ENCODE assay signal across 9 mouse cellular contexts in the genomic region with DNA sequence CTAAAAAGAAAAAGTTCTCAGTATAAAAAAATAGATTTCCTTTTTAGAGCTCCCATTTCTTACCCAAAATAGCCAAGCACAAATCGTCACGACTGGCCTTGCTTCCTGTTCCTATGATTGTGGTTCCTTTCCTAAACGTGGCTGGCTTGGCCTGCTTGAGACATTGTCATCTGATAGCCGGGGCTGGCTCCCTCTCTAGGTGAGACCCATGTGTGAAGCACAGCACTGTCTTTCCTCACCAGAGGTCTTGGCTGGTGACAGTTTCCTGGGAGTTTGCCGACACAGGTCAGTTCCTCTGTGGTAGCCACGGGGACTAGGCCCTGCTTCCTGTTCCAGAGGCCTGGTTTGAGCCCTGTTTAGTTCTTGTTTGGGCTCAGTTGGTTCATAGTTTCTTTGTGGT. TPM values are rescaled to one million over a fixed set of nuclear protein-coding genes. Genes with fewer than 3 reads are reported as not detected.
DNase-seq lines count a peak whose midpoint lies in the region; ATAC-seq lines count a peak whose summit lies in the region.
"Had no signal": no experiment of that assay in that cellular context is flagged by ENCODE, and none has a peak within 500 bp of the region (broad histone marks: within the 10 kb centered on the region; RNA-seq: fewer than 3 reads in every experiment).

No protein-coding gene starts in this region.

- H3K4me3 ChIP-seq in heart, embryonic 16.5 days (ENCODE audit: low read length) = no peak overlapping the region
- H3K4me3 ChIP-seq: embryonic facial prominence, embryonic 13.5 days had no signal

- no peaks in the 10 kb centered on the region for H3K27me3 ChIP-seq in heart, embryonic 16.5 days (ENCODE audit: control insufficient read depth, insufficient read depth, low read length)
- H3K27me3 ChIP-seq: embryonic facial prominence, embryonic 13.5 days had no signal

- intact Hi-C loops in left cerebral cortex, postnatal 10 days (cut with DNase I) = no loop called here

- peaks cover 40% of the 10 kb centered on the region for H3K4me1 ChIP-seq in heart, embryonic 16.5 days (ENCODE audit: control insufficient read depth, insufficient read depth, low read length)

- DNase-seq in cerebellum, adult 11-12 months = peak; percentile 32
- no peak for DNase-seq in cerebellum, postnatal 25 days
- peak; percentile 15 to 28 for DNase-seq in adrenal gland, postnatal 36 days
- peak; percentile 15 to 43 for DNase-seq in left cerebral cortex, postnatal 10 days (ENCODE audit: extremely low spot score in 1 of 2, low spot score in 2 of 2)
- peak; percentile 52 for DNase-seq in skeletal muscle tissue, adult 2 months (ENCODE audit: low read depth, low spot score)
- DNase-seq in MN1 (ENCODE audit: low spot score) = no peak
- no peak for DNase-seq in urinary bladder, postnatal 4 days (ENCODE audit: low spot score in 2 of 2)

- H3K9me3 ChIP-seq in heart, embryonic 16.5 days (replicated peaks; ENCODE audit: control insufficient read depth, low read length) = no peaks in the 10 kb centered on the region
- H3K9me3 ChIP-seq: embryonic facial prominence, embryonic 13.5 days had no signal

- ATAC-seq in heart, embryonic 16.5 days (replicated peaks; ENCODE audit: extremely low read depth, insufficient read depth, low FRiP score) = 0 out of 2 replicates have a peak, but pooled peaks have one; percentile 43

- H3K9ac ChIP-seq in heart, embryonic 16.5 days (ENCODE audit: low read length) = 0 out of 2 replicates have a peak overlapping the region, but pooled peaks have one; percentile 11
- H3K9ac ChIP-seq: embryonic facial prominence, embryonic 13.5 days had no signal

- H3K4me2 ChIP-seq in heart, embryonic 16.5 days (ENCODE audit: low read depth, low read length) = peak overlapping the region; percentile 13; the same call in 1 of the 2 replicates
- H3K4me2 ChIP-seq: embryonic facial prominence, embryonic 13.5 days had no signal

- no peaks in the 10 kb centered on the region for H3K36me3 ChIP-seq in heart, embryonic 16.5 days (ENCODE audit: control insufficient read depth, insufficient read depth)
- H3K36me3 ChIP-seq: embryonic facial prominence, embryonic 13.5 days had no signal

- 15% methylated on average over 6 of the region's 6 CpGs for WGBS in heart, embryonic 16.5 days

- peak overlapping the region; percentile 67 for H3K27ac ChIP-seq in heart, embryonic 16.5 days (ENCODE audit: low read length)
- H3K27ac ChIP-seq: embryonic facial prominence, embryonic 13.5 days had no signal

RNA-seq across cellular contexts. Expression of a gene that starts 6.8 kb away (rescaled TPM):
- total RNA-seq in adrenal gland, postnatal 36 days (2021) = 10 to 100 TPM; 25.6 to 28.2 TPM
- 2.8 and 3.0 TPM in 2 replicates for polyA plus RNA-seq in heart, embryonic 16.5 days (2015; fragmentation: Nextera tagmentation; extraction: Ambion mirVana)
- total RNA-seq in left cerebral cortex, postnatal 10 days (2021) = 10 to 100 TPM; 36.5 to 39.3 TPM

RNA-seq across cellular contexts. Expression of a gene that starts 33.6 kb away (rescaled TPM):
- 10 to 100 TPM; 42.7 to 68.8 TPM for total RNA-seq in adrenal gland, postnatal 36 days (2021)
- polyA plus RNA-seq in heart, embryonic 16.5 days (2015; fragmentation: Nextera tagmentation; extraction: Ambion mirVana) = 38.6 and 41.4 TPM in 2 replicates
- total RNA-seq in left cerebral cortex, postnatal 10 days (2021) = 10 to 100 TPM; 23.3 to 26.6 TPM

Comparison
In these comparisons a context has a peak if more than half of its experiments do, and no peak if none do; other contexts are left out.
1. DNase-seq: peak in cerebellum, adult 11-12 months (single experiment), adrenal gland, postnatal 36 days (2 of 2), left cerebral cortex, postnatal 10 days (2 of 2) and skeletal muscle tissue, adult 2 months (single experiment); none in cerebellum, postnatal 25 days (0 of 2), MN1 (single experiment) and urinary bladder, postnatal 4 days (0 of 2).